Mouse (Mus musculus) myocyte (in vitro differentiated cells): ENCODE measurements around the gene C1qtnf2. TPM values are rescaled to one million over a fixed set of nuclear protein-coding genes. Genes with fewer than 3 reads are reported as not detected.

Source experiments
- H3K27me3 ChIP-seq: one replicate; pipeline ENCODE4 v1.6.1; 2011; ENCODE audit not compliant: control insufficient read depth, insufficient read depth, insufficient read length
- H3K36me3 ChIP-seq: one replicate; pipeline ENCODE4 v1.6.1; 2011; ENCODE audit not compliant: control insufficient read depth, insufficient read depth
- H3K4me2 ChIP-seq: one replicate; pipeline ENCODE4 v1.6.1; 2011; ENCODE audit warnings: low read depth, control low read depth
- H3K4me3 ChIP-seq: one replicate; pipeline ENCODE4 v1.5.1; 2011; ENCODE audit warnings: mild to moderate bottlenecking, control low read depth, moderate library complexity
- H3K79me2 ChIP-seq: one replicate; pipeline ENCODE4 v1.6.1; 2011; ENCODE audit not compliant: control insufficient read depth, insufficient read depth
- H3ac ChIP-seq: one replicate; pipeline ENCODE4 v1.6.1; 2011; ENCODE audit not compliant: control insufficient read depth, insufficient read length
- CEBPB ChIP-seq: IDR thresholded peaks from 2 replicates; pipeline ENCODE4 v1.6.1; 2011; ENCODE audit warnings: mild to moderate bottlenecking, moderate library complexity; ENCODE audit not compliant: poor library complexity, insufficient read depth, severe bottlenecking
- MAX ChIP-seq: IDR thresholded peaks from one replicate; pipeline ENCODE4 v1.6.1; 2011; ENCODE audit warnings: low read depth, mild to moderate bottlenecking, control low read depth
- MYOD1 ChIP-seq, 3 experiments: IDR thresholded peaks; one replicate each; pipeline ENCODE4 v1.6.1; 2011; ENCODE audit warnings: control low read depth in 2 of 3, low read depth in 2 of 3, mild to moderate bottlenecking in 2 of 3, moderate library complexity in 1 of 3; ENCODE audit not compliant: insufficient read length in 2 of 3, control insufficient read depth in 1 of 3
- MYOG ChIP-seq, 3 experiments: IDR thresholded peaks; one replicate each; pipeline ENCODE4 v1.6.1; 2011; ENCODE audit warnings: control low read depth in 2 of 3, low read depth in 2 of 3, mild to moderate bottlenecking in 2 of 3; ENCODE audit not compliant: insufficient read length in 2 of 3, control insufficient read depth in 1 of 3, insufficient read depth in 1 of 3
- POLR2A ChIP-seq: IDR thresholded peaks from one replicate; pipeline ENCODE4 v1.6.1; 2011; ENCODE audit warnings: low read depth, mild to moderate bottlenecking, control low read depth, moderate library complexity; ENCODE audit not compliant: insufficient read length
- POLR2AphosphoS2 ChIP-seq: IDR thresholded peaks from one replicate; pipeline ENCODE4 v1.6.1; 2011; ENCODE audit warnings: low read depth, control low read depth; ENCODE audit not compliant: insufficient read length
- REST ChIP-seq: IDR thresholded peaks from one replicate; pipeline ENCODE4 v1.6.1; 2011; ENCODE audit warnings: mild to moderate bottlenecking, control low read depth, moderate library complexity; ENCODE audit not compliant: insufficient read depth, insufficient read length
- SRF ChIP-seq: IDR thresholded peaks from one replicate; pipeline ENCODE4 v1.6.1; 2011; ENCODE audit warnings: low read depth; ENCODE audit not compliant: control insufficient read depth, insufficient read length
- TCF12 ChIP-seq: IDR thresholded peaks from one replicate; pipeline ENCODE4 v1.6.1; 2011; ENCODE audit warnings: mild to moderate bottlenecking, control low read depth; ENCODE audit not compliant: poor library complexity, insufficient read depth, severe bottlenecking
- TCF3 ChIP-seq: IDR thresholded peaks from one replicate; pipeline ENCODE4 v1.6.1; 2011; ENCODE audit warnings: low read depth, control low read depth; ENCODE audit not compliant: insufficient read length
- USF1 ChIP-seq: IDR thresholded peaks from one replicate; pipeline ENCODE4 v1.6.1; 2011; ENCODE audit warnings: low read depth, mild to moderate bottlenecking, control low read depth, moderate library complexity
- polyA plus RNA-seq: library from polyadenylated mRNA; unstranded; fragments of >200 nt; fragmentation: generic; extraction: Trizol; gene quantifications from one replicate; pipeline ENCODE4 v1.2.1, GENCODE M21; 2012; ENCODE audit warnings: missing spikeins

Gene C1qtnf2
- polyA plus RNA-seq, 1 experiment, result not detected

- no peaks in the 10 kb centered on the region for H3K79me2 ChIP-seq
- H3K4me3 ChIP-seq, result no peak overlapping the region
- no peaks in the 10 kb centered on the region for H3K36me3 ChIP-seq
- H3ac ChIP-seq, result no peak overlapping the region
- peaks cover 14% of the 10 kb centered on the region for H3K27me3 ChIP-seq
- H3K4me2 ChIP-seq, result no peak overlapping the region
- no peak for TF ChIP-seq POLR2AphosphoS2
- no peak for TF ChIP-seq TCF3
- TF ChIP-seq MAX, result no peak
- no peak for TF ChIP-seq POLR2A
- no peak for TF ChIP-seq REST
- TF ChIP-seq CEBPB, result no peak
- TF ChIP-seq USF1, result no peak
- no peak for TF ChIP-seq MYOG (IDR thresholded peaks at IDR 0.05; ENCODE audit: control insufficient read depth in 1 of 3, insufficient read depth in 1 of 3, insufficient read length in 2 of 3, low read depth in 2 of 3)
- TF ChIP-seq MYOD1 (IDR thresholded peaks at IDR 0.05; ENCODE audit: control insufficient read depth in 1 of 3, insufficient read length in 2 of 3, low read depth in 2 of 3), result no peak
- TF ChIP-seq TCF12, result no peak
- no peak for TF ChIP-seq SRF
These were observed 65.8 kb downstream of the C1qtnf2 start for GRCm38 (mm10) chr11:43539863-43540262.

Other genes with a start within 250 kb of the C1qtnf2 start
- gene Pttg1, start 48.0 kb upstream of the C1qtnf2 start, polyA plus RNA-seq, result 105 TPM
- gene Slu7, start 40.5 kb upstream of the C1qtnf2 start, polyA plus RNA-seq, result 22.0 TPM
- gene Ccnjl, start 54.5 kb downstream of the C1qtnf2 start, polyA plus RNA-seq, result 0.14 TPM
- not detected for gene 4933415A04Rik, start 112.8 kb downstream of the C1qtnf2 start, polyA plus RNA-seq
- not detected for gene Fabp6, start 127.3 kb downstream of the C1qtnf2 start, polyA plus RNA-seq
- 4.9 TPM for gene Pwwp2a, start 207.7 kb downstream of the C1qtnf2 start, polyA plus RNA-seq